Mouse (Mus musculus) forebrain, postnatal 0 days (tissue): Measurements from ENCODE around the gene 2510009E07Rik. TPM values are rescaled to one million over a fixed set of nuclear protein-coding genes. Genes with fewer than 3 reads are reported as not detected.
A peak's percentile ranks its signal among the peaks of the same experiment; 100 is the strongest.

ENCODE experiments used
- ATAC-seq: fragments of 200-750 bp; cut with Nextera tagmentation; 2 replicates; pipeline ENCODE4 v1.8.0; 2017; ENCODE audit warnings: mild to moderate bottlenecking, moderate library complexity
- DNase-seq: peaks from one replicate; pipeline ENCODE4 v3.0.0-alpha.2; 2015
- H3K27ac ChIP-seq: fragments of 300-500 bp; sonication (generic); 2 replicates; pipeline ENCODE4 v1.5.1; 2014; ENCODE audit warnings: low read depth, mild to moderate bottlenecking, antibody characterized with exemption, low read length, moderate library complexity, mixed read lengths
- H3K27me3 ChIP-seq: fragments of 300-500 bp; sonication (generic); 2 replicates; pipeline ENCODE4 v1.6.1; 2014; ENCODE audit warnings: mild to moderate bottlenecking, low read length, mixed read lengths; ENCODE audit not compliant: insufficient read depth
- H3K36me3 ChIP-seq: fragments of 300-500 bp; sonication (generic); 2 replicates; pipeline ENCODE4 v1.6.1; 2014; ENCODE audit warnings: mild to moderate bottlenecking, moderate library complexity; ENCODE audit not compliant: insufficient read depth
- H3K4me1 ChIP-seq: fragments of 300-500 bp; sonication (generic); 2 replicates; pipeline ENCODE4 v1.6.1; 2014; ENCODE audit warnings: antibody characterized with exemption; ENCODE audit not compliant: insufficient read depth
- H3K4me2 ChIP-seq: fragments of 300-500 bp; sonication (generic); 2 replicates; pipeline ENCODE4 v1.6.1; 2014; ENCODE audit warnings: low read depth, mild to moderate bottlenecking, moderate library complexity
- H3K4me3 ChIP-seq: fragments of 300-500 bp; sonication (generic); 2 replicates; pipeline ENCODE4 v1.5.1; 2014; ENCODE audit warnings: low read depth, low read length, mixed read lengths
- H3K9ac ChIP-seq: fragments of 300-500 bp; sonication (generic); 2 replicates; pipeline ENCODE4 v1.6.1; 2014; ENCODE audit warnings: mild to moderate bottlenecking
- H3K9me3 ChIP-seq: fragments of 300-500 bp; sonication (generic); 2 replicates; pipeline ENCODE4 v1.6.1; 2016; ENCODE audit warnings: low read length
- CTCF ChIP-seq: sonication (generic); IDR thresholded peaks from 2 replicates; pipeline ENCODE4 v1.5.1; 2016; ENCODE audit warnings: antibody characterized with exemption, control low read depth, low read depth
- WGBS: fragments of 180-500 bp; shearing (Covaris S2); extraction: QIAGEN DNeasy Blood & Tissue Kit; methylation state at CpG from one replicate; pipeline ENCODE4 v1.1.7; 2014; 5-methylcytosine and 5-hydroxymethylcytosine counted together
- polyA plus RNA-seq: library from polyadenylated mRNA; unstranded; fragments of >200 nt; fragmentation: Nextera tagmentation; extraction: Ambion mirVana; gene quantifications from 2 replicates; pipeline ENCODE4 v1.2.1, GENCODE M21; 2015
- total RNA-seq: library from RNA; depleted of rRNA; stranded (reverse); fragments of >200 nt; gene quantifications from 2 replicates; pipeline ENCODE4 v1.2.3, GENCODE M21; 2014

The 2510009E07Rik gene
- total and polyA plus RNA-seq, 2 experiments from 2014 or later: 37.0 to 40.5 TPM

DNA sequence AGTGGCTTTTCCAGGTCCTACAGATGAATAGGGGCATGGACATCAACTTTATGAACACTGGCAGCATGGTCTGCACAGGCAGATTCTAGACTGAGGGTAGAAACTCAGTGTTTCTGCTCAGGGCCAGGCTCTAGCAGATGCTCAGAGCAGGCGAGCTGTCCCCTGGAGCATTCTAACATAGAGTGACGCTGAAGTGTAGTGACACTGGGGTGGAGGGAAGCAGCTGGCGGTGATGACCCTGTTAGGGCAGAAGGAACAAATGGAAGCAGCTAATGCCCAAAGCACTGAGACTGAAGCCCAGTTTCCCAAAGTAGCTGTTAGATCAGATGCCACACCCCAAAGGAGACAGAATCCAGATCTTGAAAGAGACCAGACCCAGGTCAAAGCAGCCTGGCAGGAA, 48.0 kb downstream of the 2510009E07Rik start:
- DNase-seq: no peak

DNA sequence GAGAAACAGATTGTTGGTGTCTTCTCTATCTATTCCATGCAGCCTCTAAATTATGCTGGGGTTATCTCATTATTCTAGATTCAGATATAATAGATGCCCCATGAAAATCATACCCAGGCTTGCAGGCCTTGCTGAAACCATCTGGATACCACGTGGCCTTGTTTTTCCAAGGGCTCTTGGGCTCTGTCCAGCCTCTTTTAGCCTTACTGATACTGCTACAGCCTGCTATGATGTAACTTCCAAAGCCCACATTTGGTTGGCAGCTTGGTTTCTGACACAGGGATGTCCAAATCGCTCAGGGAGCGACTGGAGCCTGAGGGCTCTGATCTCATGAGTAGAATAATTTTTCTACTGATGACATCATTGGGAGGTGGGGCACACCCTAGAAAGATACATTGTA, 48.5 kb downstream of the 2510009E07Rik start:
- Histone ChIP-seq H3K36me3 (peaks cover 27% of the 10 kb centered on the region), H3K4me2 (no peak overlapping the region), H3K9ac (no peak overlapping the region), H3K4me1 (no peaks in the 10 kb centered on the region), H3K27ac (no peak overlapping the region), H3K4me3 (no peak overlapping the region), H3K27me3 (no peaks in the 10 kb centered on the region), H3K9me3 (no peaks in the 10 kb centered on the region)
- WGBS: 80% methylated on average over 3 of the region's 3 CpGs
- DNase-seq (no peak), ATAC-seq (no peak)
- TF ChIP-seq CTCF: no peak

More for the DNA sequence above, 48.0 kb downstream of the 2510009E07Rik start:
- no peaks in the 10 kb centered on the region for H3K27me3 ChIP-seq
- TF ChIP-seq CTCF: no peak
- no peaks in the 10 kb centered on the region for H3K9me3 ChIP-seq
- 82% methylated on average over 3 of the region's 3 CpGs for WGBS
- no peak overlapping the region for H3K4me2 ChIP-seq
- no peak overlapping the region for H3K9ac ChIP-seq
- ATAC-seq: no peak
- no peak overlapping the region for H3K27ac ChIP-seq
- H3K36me3 ChIP-seq: peaks cover 26% of the 10 kb centered on the region
- H3K4me1 ChIP-seq: no peaks in the 10 kb centered on the region
- H3K4me3 ChIP-seq: no peak overlapping the region

DNA sequence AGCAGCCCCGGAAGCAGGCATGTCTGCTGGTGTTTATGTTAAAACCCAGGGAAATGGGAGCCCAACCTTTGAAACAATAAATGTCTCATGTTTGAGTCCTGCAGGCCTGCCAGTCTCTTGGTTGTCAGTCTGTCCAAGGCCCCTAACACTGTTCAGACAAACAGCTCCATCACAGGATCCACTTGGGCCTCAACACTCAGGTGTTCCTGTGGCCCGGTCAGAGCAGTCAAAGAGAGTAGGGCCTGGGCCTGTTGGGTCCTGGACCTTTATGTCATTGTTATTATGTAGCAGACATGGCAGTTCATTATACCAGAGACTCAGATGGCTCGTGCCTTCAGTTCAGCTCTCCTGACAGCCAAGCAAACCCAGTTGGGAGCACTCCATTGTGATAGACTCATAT, 49.9 kb downstream of the 2510009E07Rik start:
- H3K27me3 ChIP-seq: no peaks in the 10 kb centered on the region
- no peak overlapping the region for H3K4me3 ChIP-seq
- 64% methylated on average over 3 of the region's 3 CpGs for WGBS
- H3K9me3 ChIP-seq: no peaks in the 10 kb centered on the region
- H3K4me1 ChIP-seq: no peaks in the 10 kb centered on the region
- H3K36me3 ChIP-seq: peaks cover 27% of the 10 kb centered on the region
- H3K4me2 ChIP-seq: no peak overlapping the region
- TF ChIP-seq CTCF: no peak
- no peak for ATAC-seq
- H3K27ac ChIP-seq: 0 out of 2 replicates have a peak overlapping the region, but pooled peaks have one; percentile 35
- DNase-seq: no peak
- no peak overlapping the region for H3K9ac ChIP-seq

DNA sequence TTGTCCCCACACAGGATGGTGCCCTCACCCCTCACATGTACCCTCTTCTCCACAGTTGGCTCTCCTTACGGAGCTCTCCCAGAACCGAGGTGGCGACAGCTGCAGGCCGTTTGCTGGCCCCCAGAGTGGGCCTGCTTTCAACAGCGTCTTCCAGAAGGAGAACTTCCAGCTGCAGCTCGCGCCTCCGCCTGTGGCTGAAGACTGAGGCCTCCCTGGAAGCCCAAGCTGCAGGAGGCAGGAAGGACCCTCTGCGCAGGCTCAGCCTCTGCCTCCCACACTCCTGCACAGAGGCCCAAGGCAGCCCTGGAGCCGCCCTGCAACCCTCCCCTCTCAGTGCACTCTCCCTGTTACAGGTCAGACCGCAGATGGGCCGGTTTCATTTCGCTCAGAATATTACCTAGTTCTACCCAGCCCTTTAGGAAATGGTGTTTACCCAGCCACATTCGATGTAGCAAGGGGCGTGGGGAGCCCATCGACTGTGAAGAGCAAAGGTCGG, 50.4 kb downstream of the 2510009E07Rik start:
- peak; percentile 53 for ATAC-seq
- TF ChIP-seq CTCF: no peak
- no peaks in the 10 kb centered on the region for H3K9me3 ChIP-seq
- H3K4me2 ChIP-seq: no peak overlapping the region
- H3K36me3 ChIP-seq: peaks cover 27% of the 10 kb centered on the region
- no peak for DNase-seq
- H3K4me3 ChIP-seq: no peak overlapping the region
- H3K4me1 ChIP-seq: no peaks in the 10 kb centered on the region
- no peaks in the 10 kb centered on the region for H3K27me3 ChIP-seq
- 56% methylated on average over 17 of the region's 17 CpGs for WGBS
- H3K9ac ChIP-seq: no peak overlapping the region
- H3K27ac ChIP-seq: 0 out of 2 replicates have a peak overlapping the region, but pooled peaks have one; percentile 35

DNA sequence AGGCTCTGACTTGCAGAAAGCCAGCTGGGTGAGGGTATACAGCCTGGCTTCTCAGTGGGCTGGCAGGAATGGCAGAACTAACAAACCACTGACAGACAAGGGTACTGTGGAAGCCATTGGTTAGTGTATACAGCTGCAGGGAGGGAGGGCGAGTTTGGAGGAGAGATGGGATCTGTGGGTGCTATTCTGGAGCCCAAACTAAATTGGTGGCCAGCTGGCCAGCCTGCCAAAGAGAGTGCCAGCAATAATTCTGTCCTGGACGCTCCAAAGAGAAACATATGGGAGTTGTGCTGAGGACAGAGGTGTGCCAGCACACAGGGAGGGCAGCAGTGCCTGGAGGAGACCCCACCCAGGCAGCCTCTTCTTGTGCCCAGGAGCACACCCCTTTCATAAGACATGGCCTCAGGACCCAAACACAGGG, 50.8 kb downstream of the 2510009E07Rik start:
- Histone ChIP-seq H3K4me3 (no peak overlapping the region), H3K36me3 (peaks cover 27% of the 10 kb centered on the region), H3K4me1 (no peaks in the 10 kb centered on the region), H3K27ac (0 out of 2 replicates have a peak overlapping the region, but pooled peaks have one; percentile 35), H3K9me3 (no peaks in the 10 kb centered on the region), H3K9ac (no peak overlapping the region), H3K27me3 (no peaks in the 10 kb centered on the region), H3K4me2 (no peak overlapping the region)
- no peak for TF ChIP-seq CTCF
- ATAC-seq (peak; percentile 63), DNase-seq (peak; percentile 26)
- WGBS: 63% methylated on average over 2 of the region's 2 CpGs

DNA sequence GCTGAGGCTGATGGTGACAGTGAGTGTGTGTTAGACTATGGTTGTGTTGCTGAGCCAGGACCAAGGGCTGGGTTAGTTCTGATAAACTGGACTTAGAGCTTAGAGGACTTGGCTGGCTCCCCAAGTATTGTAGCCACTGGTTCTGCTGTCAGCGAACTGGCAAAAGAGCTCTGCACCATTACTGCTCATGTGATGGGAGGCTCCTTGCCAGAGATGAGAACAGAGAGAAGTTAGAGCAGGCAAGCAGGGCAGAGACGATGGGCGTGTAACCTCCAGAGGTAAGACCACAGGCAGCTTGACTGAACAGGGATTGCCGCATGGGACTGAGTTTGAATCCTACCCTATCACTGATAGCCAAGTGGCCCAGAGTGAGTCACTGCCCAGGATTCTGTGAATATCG, 51.6 kb downstream of the 2510009E07Rik start:
- no peaks in the 10 kb centered on the region for H3K27me3 ChIP-seq
- H3K4me2 ChIP-seq: no peak overlapping the region
- peaks cover 27% of the 10 kb centered on the region for H3K36me3 ChIP-seq
- no peak for TF ChIP-seq CTCF
- H3K9me3 ChIP-seq: no peaks in the 10 kb centered on the region
- no peak overlapping the region for H3K4me3 ChIP-seq
- no peak overlapping the region for H3K27ac ChIP-seq
- 93% methylated on average over 5 of the region's 5 CpGs for WGBS
- no peak overlapping the region for H3K9ac ChIP-seq
- no peaks in the 10 kb centered on the region for H3K4me1 ChIP-seq
- ATAC-seq (no peak), DNase-seq (no peak)

DNA sequence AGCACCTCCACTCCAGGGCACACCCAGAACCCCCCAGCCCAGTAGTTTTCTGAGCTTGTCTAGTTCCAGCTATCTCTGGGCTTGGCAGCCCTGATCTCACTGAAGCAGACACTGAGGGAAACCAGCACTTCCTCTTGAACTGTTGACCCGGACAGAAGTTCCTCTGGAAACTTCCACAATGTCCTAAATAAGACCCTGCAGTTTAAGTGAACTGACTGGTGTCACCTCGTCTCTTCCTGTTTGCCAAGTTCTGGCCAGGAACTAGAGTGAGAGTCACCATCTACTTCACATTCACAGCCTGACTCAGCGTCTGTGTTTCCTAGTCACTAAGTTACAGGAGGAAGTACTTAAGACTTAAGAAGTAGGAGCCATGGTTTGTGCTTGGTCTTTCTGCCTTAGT, 52.5 kb downstream of the 2510009E07Rik start:
- ATAC-seq: no peak
- no peak overlapping the region for H3K4me3 ChIP-seq
- no peak overlapping the region for H3K9ac ChIP-seq
- H3K36me3 ChIP-seq: peaks cover 20% of the 10 kb centered on the region
- TF ChIP-seq CTCF: no peak
- H3K4me2 ChIP-seq: no peak overlapping the region
- no peaks in the 10 kb centered on the region for H3K27me3 ChIP-seq
- H3K27ac ChIP-seq: no peak overlapping the region
- no peaks in the 10 kb centered on the region for H3K9me3 ChIP-seq
- H3K4me1 ChIP-seq: no peaks in the 10 kb centered on the region
- no peak for DNase-seq
- WGBS: 87% methylated on average over 3 of the region's 3 CpGs
